Mouse (Mus musculus): ENCODE data around the gene Rfk. TPM values are rescaled to one million over a fixed set of nuclear protein-coding genes. Genes with fewer than 3 reads are reported as not detected.

Rfk gene
- polyA plus RNA-seq (2014; fragmentation: Nextera tagmentation; extraction: Ambion mirVana): 64.1 and 70.1 TPM in 2 replicates

- ATAC-seq (ENCODE audit: insufficient read depth): peak; percentile 98
These were observed at the start of gene Rfk for GRCm38 (mm10) chr19:17393841-17394591. Rfk (plus strand) TSS chr19:17394043.

GRCm38 (mm10) chr19:17344881-17345280 is 49.0 kb upstream of the Rfk start:
- H3K27me3 ChIP-seq (ENCODE audit: insufficient read depth, low read length): no peaks in the 10 kb centered on the region
- H3K9me3 ChIP-seq (ENCODE audit: low read depth, low read length): no peaks in the 10 kb centered on the region
- no peak for TF ChIP-seq CTCF (IDR thresholded peaks at IDR 0.05; ENCODE audit: low read depth)
- DNase-seq (no peak), ATAC-seq (ENCODE audit: insufficient read depth) (no peak)
- no peak overlapping the region for H3K4me3 ChIP-seq (ENCODE audit: low read depth, low read length)
- no peak overlapping the region for H3K27ac ChIP-seq (ENCODE audit: low read depth)
- WGBS: 82% methylated on average over 7 of the region's 7 CpGs
- no peak overlapping the region for H3K9ac ChIP-seq
- H3K4me1 ChIP-seq (ENCODE audit: insufficient read depth): no peaks in the 10 kb centered on the region
- no peak overlapping the region for H3K4me2 ChIP-seq
- no peaks in the 10 kb centered on the region for H3K36me3 ChIP-seq (ENCODE audit: insufficient read depth)

More at GRCm38 (mm10) chr19:17393841-17394591, at the start of gene Rfk:
- TF ChIP-seq CTCF (IDR thresholded peaks at IDR 0.05; ENCODE audit: low read depth): no peak
- peak within 1 kb of the TSS; percentile 73 for H3K4me2 ChIP-seq
- no peaks in the 10 kb centered on the region for H3K9me3 ChIP-seq (ENCODE audit: low read depth, low read length)
- peaks cover 19% of the 10 kb centered on the region for H3K36me3 ChIP-seq (ENCODE audit: insufficient read depth)
- peak; percentile 95 for DNase-seq
- H3K4me3 ChIP-seq (ENCODE audit: low read depth, low read length): peak within 1 kb of the TSS; percentile 86
- 0 out of 2 replicates have a peak, but pooled peaks cover 3% of the 10 kb centered on the region for H3K27me3 ChIP-seq (ENCODE audit: insufficient read depth, low read length)
- peaks cover 6% of the 10 kb centered on the region; the same call in 1 of the 2 replicates for H3K4me1 ChIP-seq (ENCODE audit: insufficient read depth)
- peak within 1 kb of the TSS; percentile 82 for H3K9ac ChIP-seq
- 0% methylated on average over 73 of the region's 83 CpGs for WGBS
- H3K27ac ChIP-seq (ENCODE audit: low read depth): peak within 1 kb of the TSS; percentile 75; the same call in 1 of the 2 replicates

GRCm38 (mm10) chr19:17346716-17347474 is 46.9 kb upstream of the Rfk start:
- no peaks in the 10 kb centered on the region for H3K27me3 ChIP-seq (ENCODE audit: insufficient read depth, low read length)
- no peak overlapping the region for H3K27ac ChIP-seq (ENCODE audit: low read depth)
- no peaks in the 10 kb centered on the region for H3K9me3 ChIP-seq (ENCODE audit: low read depth, low read length)
- no peak overlapping the region for H3K9ac ChIP-seq
- no peaks in the 10 kb centered on the region for H3K4me1 ChIP-seq (ENCODE audit: insufficient read depth)
- no peak overlapping the region for H3K4me3 ChIP-seq (ENCODE audit: low read depth, low read length)
- DNase-seq (no peak), ATAC-seq (ENCODE audit: insufficient read depth) (no peak)
- WGBS: 97% methylated on average over 3 of the region's 3 CpGs
- no peak overlapping the region for H3K4me2 ChIP-seq
- H3K36me3 ChIP-seq (ENCODE audit: insufficient read depth): no peaks in the 10 kb centered on the region
- no peak for TF ChIP-seq CTCF (IDR thresholded peaks at IDR 0.05; ENCODE audit: low read depth)

- Histone ChIP-seq H3K4me3 (ENCODE audit: low read depth, low read length) (no peak overlapping the region), H3K27me3 (ENCODE audit: insufficient read depth, low read length) (no peaks in the 10 kb centered on the region), H3K9ac (no peak overlapping the region), H3K4me1 (ENCODE audit: insufficient read depth) (no peaks in the 10 kb centered on the region), H3K4me2 (no peak overlapping the region), H3K36me3 (ENCODE audit: insufficient read depth) (no peaks in the 10 kb centered on the region), H3K9me3 (ENCODE audit: low read depth, low read length) (no peaks in the 10 kb centered on the region), H3K27ac (ENCODE audit: low read depth) (no peak overlapping the region)
- no peak for TF ChIP-seq CTCF (IDR thresholded peaks at IDR 0.05; ENCODE audit: low read depth)
- WGBS: 79% methylated on average over 2 of the region's 2 CpGs
- ATAC-seq (ENCODE audit: insufficient read depth): no peak
- no peak for DNase-seq
These were observed 46.0 kb upstream of the Rfk start for GRCm38 (mm10) chr19:17347852-17348251.

- H3K4me3 ChIP-seq (ENCODE audit: low read depth, low read length): no peak overlapping the region
- no peak for DNase-seq
These were observed 40.1 kb upstream of the Rfk start for GRCm38 (mm10) chr19:17353727-17354126.

GRCm38 (mm10) chr19:17354362-17354761 is 39.5 kb upstream of the Rfk start:
- Histone ChIP-seq H3K4me3 (ENCODE audit: low read depth, low read length) (peak overlapping the region; percentile 54), H3K4me2 (peak overlapping the region; percentile 87), H3K36me3 (ENCODE audit: insufficient read depth) (no peaks in the 10 kb centered on the region), H3K9ac (no peak overlapping the region), H3K27ac (ENCODE audit: low read depth) (no peak overlapping the region), H3K9me3 (ENCODE audit: low read depth, low read length) (no peaks in the 10 kb centered on the region), H3K27me3 (ENCODE audit: insufficient read depth, low read length) (no peaks in the 10 kb centered on the region), H3K4me1 (ENCODE audit: insufficient read depth) (no peaks in the 10 kb centered on the region)
- WGBS: 63% methylated on average over 4 of the region's 4 CpGs
- DNase-seq (no peak), ATAC-seq (ENCODE audit: insufficient read depth) (no peak; the same call in 1 of the 2 replicates)
- TF ChIP-seq CTCF (IDR thresholded peaks at IDR 0.05; ENCODE audit: low read depth): no peak

More at GRCm38 (mm10) chr19:17353727-17354126, 40.1 kb upstream of the Rfk start:
- H3K9me3 ChIP-seq (ENCODE audit: low read depth, low read length): no peaks in the 10 kb centered on the region
- no peaks in the 10 kb centered on the region for H3K36me3 ChIP-seq (ENCODE audit: insufficient read depth)
- no peaks in the 10 kb centered on the region for H3K4me1 ChIP-seq (ENCODE audit: insufficient read depth)
- no peak for TF ChIP-seq CTCF (IDR thresholded peaks at IDR 0.05; ENCODE audit: low read depth)
- ATAC-seq (ENCODE audit: insufficient read depth): no peak
- no peak overlapping the region for H3K4me2 ChIP-seq
- no peak overlapping the region for H3K9ac ChIP-seq
- no peak overlapping the region for H3K27ac ChIP-seq (ENCODE audit: low read depth)
- H3K27me3 ChIP-seq (ENCODE audit: insufficient read depth, low read length): no peaks in the 10 kb centered on the region
- 85% methylated on average over 8 of the region's 8 CpGs for WGBS

GRCm38 (mm10) chr19:17354797-17355196 is 39.0 kb upstream of the Rfk start:
- no peaks in the 10 kb centered on the region for H3K36me3 ChIP-seq (ENCODE audit: insufficient read depth)
- DNase-seq: no peak
- H3K9ac ChIP-seq: no peak overlapping the region
- H3K27ac ChIP-seq (ENCODE audit: low read depth): no peak overlapping the region
- WGBS: 38% methylated on average over 4 of the region's 4 CpGs
- no peaks in the 10 kb centered on the region for H3K9me3 ChIP-seq (ENCODE audit: low read depth, low read length)
- ATAC-seq (ENCODE audit: insufficient read depth): no peak
- TF ChIP-seq CTCF (IDR thresholded peaks at IDR 0.05; ENCODE audit: low read depth): no peak
- H3K27me3 ChIP-seq (ENCODE audit: insufficient read depth, low read length): no peaks in the 10 kb centered on the region
- no peaks in the 10 kb centered on the region for H3K4me1 ChIP-seq (ENCODE audit: insufficient read depth)
- peak overlapping the region; percentile 54 for H3K4me3 ChIP-seq (ENCODE audit: low read depth, low read length)
- peak overlapping the region; percentile 87 for H3K4me2 ChIP-seq

Data from lung, embryonic 14.5 days (tissue).